Mouse (Mus musculus) cerebellum, adult 2 months (tissue): ENCODE data around the gene Clmn.

Experiments used
- CTCF ChIP-seq: fragments of 200-500 bp; IDR thresholded peaks from 2 replicates; pipeline ENCODE4 v1.5.1; 2011; ENCODE audit warnings: low read depth, mild to moderate bottlenecking, control low read depth, low read length, moderate library complexity, borderline replicate concordance; ENCODE audit not compliant: insufficient read depth
- POLR2A ChIP-seq: fragments of 200-500 bp; IDR thresholded peaks from 2 replicates; pipeline ENCODE4 v1.6.1; 2011; ENCODE audit warnings: low read length, control low read depth, borderline replicate concordance; ENCODE audit not compliant: insufficient read depth

GRCm38 (mm10) chr12:104813762-104814161 is 51.1 kb downstream of the Clmn start:
- TF ChIP-seq POLR2A, result no peak
- TF ChIP-seq CTCF, result no peak
